ENCODE assay signal across 8 mouse cellular contexts in genomic region chr9:57637741-57638322, GRCm38 (mm10). TPM values are rescaled to one million over a fixed set of nuclear protein-coding genes. Genes with fewer than 3 reads are reported as not detected.
A peak's percentile ranks its signal among the peaks of the same experiment; 100 is the strongest.
DNase-seq lines count a peak whose midpoint lies in the region; ATAC-seq and TF ChIP-seq lines count a peak whose summit lies in the region.

No protein-coding gene starts in this region.

- peak overlapping the region; percentile 72 for H3K27ac ChIP-seq in brown adipose tissue, adult 24 weeks (replicated peaks; ENCODE audit: low read depth, low read length)
- peak overlapping the region; percentile 94 for H3K27ac ChIP-seq in heart, embryonic 15.5 days
- peak overlapping the region; percentile 76 for H3K27ac ChIP-seq in kidney, embryonic 16.5 days (ENCODE audit: low read length)
- H3K27ac ChIP-seq in testis, adult 2 months (ENCODE audit: control insufficient read depth, insufficient read depth, low read depth, low read length), result 0 out of 2 replicates have a peak overlapping the region, but pooled peaks have one; percentile 30

- no peak overlapping the region for H3K4me3 ChIP-seq in brown adipose tissue, adult 24 weeks (ENCODE audit: insufficient read depth, low read depth, low read length)
- H3K4me3 ChIP-seq in heart, embryonic 15.5 days, result peak overlapping the region; percentile 2
- H3K4me3 ChIP-seq in kidney, embryonic 16.5 days (ENCODE audit: low read length), result no peak overlapping the region
- H3K4me3 ChIP-seq in testis, adult 2 months (ENCODE audit: control insufficient read depth, low read depth, low read length), result no peak overlapping the region

- H3K36me3 ChIP-seq in heart, embryonic 15.5 days, result no peaks in the 10 kb centered on the region
- 0 out of 2 replicates have a peak, but pooled peaks cover 8% of the 10 kb centered on the region for H3K36me3 ChIP-seq in kidney, embryonic 16.5 days (ENCODE audit: insufficient read depth, low read length)
- H3K36me3 ChIP-seq in testis, adult 2 months (ENCODE audit: control insufficient read depth, insufficient read depth, low read length), result no peaks in the 10 kb centered on the region

- peak overlapping the region; percentile 34 for H3K9ac ChIP-seq in heart, embryonic 15.5 days
- no peak overlapping the region; the same call in 1 of the 2 replicates for H3K9ac ChIP-seq in kidney, embryonic 16.5 days (replicated peaks; ENCODE audit: low read length)

- WGBS in heart, embryonic 15.5 days, result 2% methylated on average over 6 of the region's 6 CpGs
- WGBS in kidney, embryonic 16.5 days, result 10% methylated on average over 6 of the region's 6 CpGs

- no peaks in the 10 kb centered on the region for H3K27me3 ChIP-seq in heart, embryonic 15.5 days
- no peaks in the 10 kb centered on the region for H3K27me3 ChIP-seq in kidney, embryonic 16.5 days (ENCODE audit: insufficient read depth, low read length)
- H3K27me3 ChIP-seq in testis, adult 2 months (ENCODE audit: control insufficient read depth, insufficient read depth, low read length), result no peaks in the 10 kb centered on the region

- peaks cover 46% of the 10 kb centered on the region for H3K4me1 ChIP-seq in brown adipose tissue, adult 24 weeks (ENCODE audit: control insufficient read depth, insufficient read depth, insufficient read length, low read length)
- peaks cover 80% of the 10 kb centered on the region for H3K4me1 ChIP-seq in heart, embryonic 15.5 days (replicated peaks)
- H3K4me1 ChIP-seq in kidney, embryonic 16.5 days (ENCODE audit: insufficient read depth, low read length), result peaks cover 61% of the 10 kb centered on the region
- peaks cover 4% of the 10 kb centered on the region for H3K4me1 ChIP-seq in testis, adult 2 months (ENCODE audit: control insufficient read depth, insufficient read depth, low read length)

- no peaks in the 10 kb centered on the region for H3K9me3 ChIP-seq in heart, embryonic 15.5 days (replicated peaks)
- no peaks in the 10 kb centered on the region for H3K9me3 ChIP-seq in kidney, embryonic 16.5 days (ENCODE audit: low read length)

- peak; percentile 36 for DNase-seq in ovary, adult 18-20 months (ENCODE audit: low spot score)
- DNase-seq in ovary, postnatal 10 days (ENCODE audit: low spot score), result no peak
- DNase-seq in lung, postnatal 25 days (ENCODE audit: low spot score), result peak; percentile 78
- no peak for DNase-seq in cerebellum, adult 11-12 months

- TF ChIP-seq CTCF in testis, adult 2 months (IDR thresholded peaks at IDR 0.05; ENCODE audit: control insufficient read depth, insufficient read depth, insufficient replicate concordance, low read depth, low read length), result no peak

- ATAC-seq in heart, embryonic 15.5 days (replicated peaks; ENCODE audit: insufficient number of reproducible peaks, insufficient read depth, low FRiP score, low read depth), result peak; percentile 67
- peak; percentile 52 for ATAC-seq in kidney, embryonic 16.5 days (ENCODE audit: low FRiP score, low TSS enrichment)

- H3K4me2 ChIP-seq in heart, embryonic 15.5 days, result peak overlapping the region; percentile 54
- peak overlapping the region; percentile 40 for H3K4me2 ChIP-seq in kidney, embryonic 16.5 days (replicated peaks; ENCODE audit: low read depth, low read length)

- TF ChIP-seq POLR2A in testis, adult 2 months (IDR thresholded peaks at IDR 0.05; ENCODE audit: control insufficient read depth, low read depth, low read length), result no peak

RNA-seq across cellular contexts. Expression of gene Csk, which starts 15.6 kb away (rescaled TPM):
- polyA plus RNA-seq in brown adipose tissue, adult 24 weeks (2012; ENCODE audit: insufficient read depth, insufficient read length, missing spikeins), result 16.3 and 16.8 TPM in 2 replicates
- 14.6 and 20.6 TPM in 2 replicates for polyA plus RNA-seq in heart, embryonic 15.5 days (2015; fragmentation: Nextera tagmentation; extraction: Ambion mirVana)
- 27.2 and 31.6 TPM in 2 replicates for polyA plus RNA-seq in kidney, embryonic 16.5 days (2015; fragmentation: Nextera tagmentation; extraction: Ambion mirVana)
- 13.4 and 13.9 TPM in 2 replicates for polyA plus RNA-seq in testis, adult 2 months (2012; rRNA removed)

RNA-seq across cellular contexts. Expression of gene Lman1l, which starts 17.3 kb away (rescaled TPM):
- not detected in 2 replicates for polyA plus RNA-seq in brown adipose tissue, adult 24 weeks (2012; ENCODE audit: insufficient read depth, insufficient read length, missing spikeins)
- polyA plus RNA-seq in heart, embryonic 15.5 days (2015; fragmentation: Nextera tagmentation; extraction: Ambion mirVana), result not detected in 2 replicates
- polyA plus RNA-seq in kidney, embryonic 16.5 days (2015; fragmentation: Nextera tagmentation; extraction: Ambion mirVana), result not detected in 2 replicates
- 0.06 TPM in 1 of 2 replicates, not detected in the other for polyA plus RNA-seq in testis, adult 2 months (2012; rRNA removed)

RNA-seq across cellular contexts. Expression of gene Cplx3, which starts 31.8 kb away (rescaled TPM):
- not detected in 2 replicates for polyA plus RNA-seq in brown adipose tissue, adult 24 weeks (2012; ENCODE audit: insufficient read depth, insufficient read length, missing spikeins)
- polyA plus RNA-seq in heart, embryonic 15.5 days (2015; fragmentation: Nextera tagmentation; extraction: Ambion mirVana), result not detected in 2 replicates
- polyA plus RNA-seq in kidney, embryonic 16.5 days (2015; fragmentation: Nextera tagmentation; extraction: Ambion mirVana), result not detected in 2 replicates
- polyA plus RNA-seq in testis, adult 2 months (2012; rRNA removed), result 0.16 TPM in 1 of 2 replicates, not detected in the other

RNA-seq across cellular contexts. Expression of gene Cyp1a2, which starts 45.7 kb away (rescaled TPM):
- not detected in 2 replicates for polyA plus RNA-seq in brown adipose tissue, adult 24 weeks (2012; ENCODE audit: insufficient read depth, insufficient read length, missing spikeins)
- polyA plus RNA-seq in heart, embryonic 15.5 days (2015; fragmentation: Nextera tagmentation; extraction: Ambion mirVana), result not detected in 2 replicates
- not detected in 2 replicates for polyA plus RNA-seq in kidney, embryonic 16.5 days (2015; fragmentation: Nextera tagmentation; extraction: Ambion mirVana)
- 0.16 and 0.38 TPM in 2 replicates for polyA plus RNA-seq in testis, adult 2 months (2012; rRNA removed)

RNA-seq across cellular contexts. Expression of gene Ulk3, which starts 48.6 kb away (rescaled TPM):
- polyA plus RNA-seq in brown adipose tissue, adult 24 weeks (2012; ENCODE audit: insufficient read depth, insufficient read length, missing spikeins), result 3.6 and 5.1 TPM in 2 replicates
- polyA plus RNA-seq in heart, embryonic 15.5 days (2015; fragmentation: Nextera tagmentation; extraction: Ambion mirVana), result 14.3 and 21.3 TPM in 2 replicates
- polyA plus RNA-seq in kidney, embryonic 16.5 days (2015; fragmentation: Nextera tagmentation; extraction: Ambion mirVana), result 18.3 and 22.7 TPM in 2 replicates
- polyA plus RNA-seq in testis, adult 2 months (2012; rRNA removed), result 9.2 and 9.5 TPM in 2 replicates

Comparison
In these comparisons a context has a peak if more than half of its experiments do, and no peak if none do; other contexts are left out.
1. DNase-seq: peak in ovary, adult 18-20 months (single experiment) and lung, postnatal 25 days (single experiment); none in ovary, postnatal 10 days (single experiment) and cerebellum, adult 11-12 months (single experiment).
2. H3K27ac ChIP-seq: peak in every context shown above with its lines; median percentile 94 in heart, embryonic 15.5 days; 76 in kidney, embryonic 16.5 days; 72 in brown adipose tissue, adult 24 weeks; 30 in testis, adult 2 months.